18 mouse cellular contexts compared by ENCODE assay signal in genomic region chr7:137671156-137671555, GRCm38 (mm10).
DNase-seq lines count a peak whose midpoint lies in the region; ATAC-seq and TF ChIP-seq lines count a peak whose summit lies in the region.
"Had no signal": no experiment of that assay in that cellular context is flagged by ENCODE, and none has a peak within 500 bp of the region (broad histone marks: within the 10 kb centered on the region; RNA-seq: fewer than 3 reads in every experiment).

No protein-coding gene starts in this region.

- in situ Hi-C loops in ES-E14 (cut with MboI; ENCODE audit: low sequenced_read_pairs in 2 of 2, unreplicated experiment in 2 of 2) = no loop called here

- no peaks in the 10 kb centered on the region for H3K36me3 ChIP-seq in intestine, embryonic 14.5 days (ENCODE audit: control insufficient read depth, insufficient read depth, low read length)
- no peaks in the 10 kb centered on the region for H3K36me3 ChIP-seq in intestine, postnatal 0 days (ENCODE audit: control insufficient read depth, insufficient read depth)
- H3K36me3 ChIP-seq in ES-E14 (ENCODE audit: control insufficient read depth, insufficient read depth, low read length, poor library complexity, severe bottlenecking) = no peaks in the 10 kb centered on the region; the same call in 1 of the 2 replicates
- H3K36me3 ChIP-seq: liver, embryonic 13.5 days had no signal

- no peak overlapping the region for H3K27ac ChIP-seq in intestine, embryonic 14.5 days (ENCODE audit: low read depth)
- no peak overlapping the region for H3K27ac ChIP-seq in intestine, postnatal 0 days (ENCODE audit: low read depth, low read length)
- H3K27ac ChIP-seq in ES-E14 (ENCODE audit: insufficient read depth, low read depth, low read length, poor library complexity, severe bottlenecking) = no peak overlapping the region
- H3K27ac ChIP-seq: liver, embryonic 13.5 days had no signal

- H3K9ac ChIP-seq in intestine, embryonic 14.5 days (ENCODE audit: low read length) = no peak overlapping the region
- no peak overlapping the region for H3K9ac ChIP-seq in intestine, postnatal 0 days (ENCODE audit: low read depth, low read length)
- H3K9ac ChIP-seq in ES-E14 (ENCODE audit: insufficient read depth, low read depth, low read length, poor library complexity, severe bottlenecking) = no peak overlapping the region
- H3K9ac ChIP-seq: forebrain, postnatal 0 days; liver, embryonic 13.5 days had no signal

- no peak for ATAC-seq in intestine, embryonic 14.5 days (replicated peaks; ENCODE audit: low FRiP score, low TSS enrichment, low read depth)
- no peak for ATAC-seq in intestine, postnatal 0 days
- ATAC-seq: forebrain, postnatal 0 days; lung, postnatal 0 days had no signal

- no peak overlapping the region for H3K4me2 ChIP-seq in intestine, embryonic 14.5 days (ENCODE audit: low read length)
- H3K4me2 ChIP-seq in intestine, postnatal 0 days (replicated peaks; ENCODE audit: low read depth) = no peak overlapping the region
- H3K4me2 ChIP-seq: heart, embryonic 11.5 days; liver, embryonic 13.5 days had no signal

- TF ChIP-seq CTCF in intestine, postnatal 0 days (IDR thresholded peaks at IDR 0.05; ENCODE audit: low read depth) = no peak

- peak; percentile 67 for DNase-seq in intestine, embryonic 14.5 days (ENCODE audit: low spot score)
- peak; percentile 12 for DNase-seq in ES-E14 (ENCODE audit: low read depth, low spot score)
- DNase-seq in embryo, embryonic 11.5 days (ENCODE audit: low read depth, low spot score) = peak; percentile 36
- peak; percentile 59 for DNase-seq in mesoderm, embryonic 11.5 days (ENCODE audit: low read depth, low spot score)
- no peak for DNase-seq in right cerebral cortex, adult 2 months (ENCODE audit: low spot score in 2 of 2)
- DNase-seq in cerebellum, postnatal 4 days (ENCODE audit: low spot score in 2 of 2) = no peak
- DNase-seq: cerebellum, postnatal 36 days; forebrain, postnatal 0 days; gastrocnemius, postnatal 10 days; kidney, postnatal 14 days; layer of hippocampus, adult 9-11 months; liver, embryonic 13.5 days; thymus, postnatal 25 days had no signal

- H3K4me1 ChIP-seq in intestine, embryonic 14.5 days (replicated peaks; ENCODE audit: control insufficient read depth, insufficient read depth, low read length) = no peaks in the 10 kb centered on the region
- H3K4me1 ChIP-seq in intestine, postnatal 0 days (replicated peaks; ENCODE audit: control insufficient read depth, insufficient read depth, low read length) = no peaks in the 10 kb centered on the region
- no peaks in the 10 kb centered on the region for H3K4me1 ChIP-seq in ES-E14 (ENCODE audit: control insufficient read depth in 2 of 2, insufficient read depth in 2 of 2, low read length in 2 of 2, poor library complexity in 1 of 2)
- H3K4me1 ChIP-seq: liver, embryonic 13.5 days; megakaryocyte, embryonic 14.5 days had no signal

- WGBS in intestine, embryonic 14.5 days = 55% methylated on average over 4 of the region's 4 CpGs
- 47% methylated on average over 4 of the region's 4 CpGs for WGBS in intestine, postnatal 0 days

- no peaks in the 10 kb centered on the region for H3K9me3 ChIP-seq in intestine, embryonic 14.5 days (ENCODE audit: control insufficient read depth, low read length)
- H3K9me3 ChIP-seq in intestine, postnatal 0 days (ENCODE audit: control insufficient read depth) = no peaks in the 10 kb centered on the region
- no peaks in the 10 kb centered on the region for H3K9me3 ChIP-seq in ES-E14 (ENCODE audit: control insufficient read depth, insufficient read depth, low read depth, low read length)

- H3K27me3 ChIP-seq in intestine, embryonic 14.5 days (replicated peaks; ENCODE audit: control insufficient read depth, insufficient read depth, low read length) = no peaks in the 10 kb centered on the region
- H3K27me3 ChIP-seq in intestine, postnatal 0 days (replicated peaks; ENCODE audit: control insufficient read depth, insufficient read depth, low read length) = no peaks in the 10 kb centered on the region
- H3K27me3 ChIP-seq: liver, embryonic 13.5 days; megakaryocyte, embryonic 14.5 days had no signal

- no peak overlapping the region for H3K4me3 ChIP-seq in intestine, embryonic 14.5 days (ENCODE audit: low read depth, low read length)
- no peak overlapping the region for H3K4me3 ChIP-seq in intestine, postnatal 0 days (ENCODE audit: low read depth, low read length)
- H3K4me3 ChIP-seq in ES-E14 (ENCODE audit: insufficient read depth in 1 of 2, low read depth in 1 of 2, low read length in 2 of 2, poor library complexity in 1 of 2, severe bottlenecking in 1 of 2) = no peak overlapping the region
- H3K4me3 ChIP-seq: erythroblast, embryonic 14.5 days; liver, embryonic 13.5 days; megakaryocyte, embryonic 14.5 days had no signal

TF ChIP-seq in ES-E14, 5 proteins besides CTCF, POLR2A, EP300 and RAD21:
- TF ChIP-seq MAFK (IDR thresholded peaks at IDR 0.05; ENCODE audit: insufficient read depth, low read depth, low read length) (no peak), ZC3H11A (IDR thresholded peaks at IDR 0.05; ENCODE audit: borderline replicate concordance, low read depth, low read length) (no peak), HCFC1 (IDR thresholded peaks at IDR 0.05; ENCODE audit: borderline replicate concordance, insufficient read depth, low read length) (no peak), ZNF384 (IDR thresholded peaks at IDR 0.05; ENCODE audit: low read depth, low read length) (no peak), CHD2 (IDR thresholded peaks at IDR 0.05; ENCODE audit: low read depth, low read length) (no peak)
TF ChIP-seq in ES-E14: peak in this region for 0.

Comparison
In these comparisons a context has a peak if more than half of its experiments do, and no peak if none do; other contexts are left out.
1. DNase-seq: peak in intestine, embryonic 14.5 days (single experiment), ES-E14 (single experiment), embryo, embryonic 11.5 days (single experiment) and mesoderm, embryonic 11.5 days (single experiment); none in right cerebral cortex, adult 2 months (0 of 2) and cerebellum, postnatal 4 days (0 of 2).